Mouse (Mus musculus): ENCODE results near the gene Tmem150a. TPM values are rescaled to one million over a fixed set of nuclear protein-coding genes. Genes with fewer than 3 reads are reported as not detected.

Gene Tmem150a
- polyA plus RNA-seq, 1 experiment from 2014 or later, result 92.3 TPM

DNA sequence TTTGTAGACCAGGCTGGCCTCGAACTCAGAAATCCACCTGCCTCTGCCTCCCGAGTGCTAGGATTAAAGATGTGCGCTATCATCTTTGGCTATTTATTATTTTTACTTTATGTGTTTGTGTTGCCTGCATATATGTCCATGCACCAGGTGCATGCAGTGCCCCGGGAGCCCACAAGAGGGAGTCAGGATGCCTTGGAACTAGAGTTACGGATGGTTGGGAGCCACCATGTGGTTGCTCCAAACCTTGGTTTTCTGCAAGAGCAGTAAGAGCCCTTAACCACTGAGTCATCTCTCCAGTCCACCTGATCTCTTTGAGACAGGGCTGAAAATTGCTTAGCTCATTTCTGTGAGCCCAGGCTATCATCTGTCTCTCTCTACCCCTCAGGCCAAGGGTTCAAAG lies 51.9 kb downstream of the Tmem150a start:
- DNase-seq, result peak; percentile 94
- no peak overlapping the region for H3K4me2 ChIP-seq (ENCODE audit: low read depth, low read length)
- H3K27ac ChIP-seq (ENCODE audit: low read depth), result no peak overlapping the region
- TF ChIP-seq EP300 (IDR thresholded peaks at IDR 0.05; ENCODE audit: low read depth) (no peak), CTCF (IDR thresholded peaks at IDR 0.05; ENCODE audit: low read depth) (peak; percentile 99)
- H3K27me3 ChIP-seq (ENCODE audit: insufficient read depth, low read length), result no peaks in the 10 kb centered on the region
- H3K36me3 ChIP-seq (replicated peaks; ENCODE audit: insufficient read depth, low read length), result no peaks in the 10 kb centered on the region
- WGBS (ENCODE audit: insufficient replicate concordance), result 3% methylated on average over 5 of the region's 5 CpGs
- ATAC-seq, result peak; percentile 89
- no peak overlapping the region for H3K9ac ChIP-seq (replicated peaks)
- no peaks in the 10 kb centered on the region for H3K4me1 ChIP-seq (ENCODE audit: insufficient read depth)
- no peak overlapping the region for H3K4me3 ChIP-seq (ENCODE audit: low read depth, low read length)
- H3K9me3 ChIP-seq (ENCODE audit: low read length), result no peaks in the 10 kb centered on the region

Other genes starting within 250 kb of the Tmem150a start
- gene Atoh8, start 119.9 kb upstream of the Tmem150a start, polyA plus RNA-seq (2015; fragmentation: Nextera tagmentation; extraction: Ambion mirVana), result 0.96 and 1.3 TPM in 2 replicates
- gene Sftpb, start 50.8 kb upstream of the Tmem150a start, polyA plus RNA-seq (2015; fragmentation: Nextera tagmentation; extraction: Ambion mirVana), result 0.16 and 0.20 TPM in 2 replicates
- 21.1 and 21.7 TPM in 2 replicates for gene Usp39, start 10.3 kb upstream of the Tmem150a start, polyA plus RNA-seq (2015; fragmentation: Nextera tagmentation; extraction: Ambion mirVana)
- 13.0 and 13.3 TPM in 2 replicates for gene 0610030E20Rik, start 8.1 kb upstream of the Tmem150a start, polyA plus RNA-seq (2015; fragmentation: Nextera tagmentation; extraction: Ambion mirVana)
- 61.0 and 63.2 TPM in 2 replicates for gene Rnf181, start 11.5 kb downstream of the Tmem150a start, polyA plus RNA-seq (2015; fragmentation: Nextera tagmentation; extraction: Ambion mirVana)
- gene Vamp5, start 25.0 kb downstream of the Tmem150a start, polyA plus RNA-seq (2015; fragmentation: Nextera tagmentation; extraction: Ambion mirVana), result 50.8 and 53.1 TPM in 2 replicates
- 263 and 277 TPM in 2 replicates for gene Vamp8, start 35.3 kb downstream of the Tmem150a start, polyA plus RNA-seq (2015; fragmentation: Nextera tagmentation; extraction: Ambion mirVana)
- gene Ggcx, start 58.9 kb downstream of the Tmem150a start, polyA plus RNA-seq (2015; fragmentation: Nextera tagmentation; extraction: Ambion mirVana), result 16.2 and 20.7 TPM in 2 replicates
- 111 and 138 TPM in 2 replicates for gene Mat2a, start 84.1 kb downstream of the Tmem150a start, polyA plus RNA-seq (2015; fragmentation: Nextera tagmentation; extraction: Ambion mirVana)
- not detected in 2 replicates for gene Sh2d6, start 166.3 kb downstream of the Tmem150a start, polyA plus RNA-seq (2015; fragmentation: Nextera tagmentation; extraction: Ambion mirVana)
- 20.0 and 22.8 TPM in 2 replicates for gene Capg, start 188.9 kb downstream of the Tmem150a start, polyA plus RNA-seq (2015; fragmentation: Nextera tagmentation; extraction: Ambion mirVana)
- gene Elmod3, start 243.0 kb downstream of the Tmem150a start, polyA plus RNA-seq (2015; fragmentation: Nextera tagmentation; extraction: Ambion mirVana), result 4.0 and 5.2 TPM in 2 replicates
- 90.4 and 109 TPM in 2 replicates for gene Retsat, start 243.0 kb downstream of the Tmem150a start, polyA plus RNA-seq (2015; fragmentation: Nextera tagmentation; extraction: Ambion mirVana)

Data from liver, postnatal 0 days (tissue).